Mouse (Mus musculus) adrenal gland, adult 2 months (tissue): Measurements from ENCODE around the gene Prkacb. TPM values are rescaled to one million over a fixed set of nuclear protein-coding genes. Genes with fewer than 3 reads are reported as not detected.

Experiments
- polyA plus RNA-seq: library from polyadenylated mRNA; depleted of rRNA; stranded (reverse); fragments of >200 nt; gene quantifications from 2 replicates; pipeline ENCODE4 v1.2.3, GENCODE M21; 2012; rRNA removed
- total RNA-seq, 2 experiments: library from RNA; stranded (reverse); gene quantifications; 2 replicates each; pipeline ENCODE4 v1.2.3; 2021

Prkacb gene
- total and polyA plus RNA-seq, 3 experiments = 38.8 to 124 (median 92.9) TPM

Other genes with a start within 250 kb of the Prkacb start
- gene Uox, start 242.6 kb downstream of the Prkacb start, total RNA-seq = 1 to 10 TPM in 1 of 2 experiments, not detected in 1; 3.1 TPM
- 0.06 TPM in 1 of 2 replicates, not detected in the other for gene Uox, start 242.6 kb downstream of the Prkacb start, polyA plus RNA-seq
- not detected for gene Dnase2b, start 197.4 kb downstream of the Prkacb start, total RNA-seq
- not detected in 2 replicates for gene Dnase2b, start 197.4 kb downstream of the Prkacb start, polyA plus RNA-seq
- gene 4930503B20Rik, start 161.7 kb downstream of the Prkacb start, total RNA-seq = not detected
- not detected in 2 replicates for gene 4930503B20Rik, start 161.7 kb downstream of the Prkacb start, polyA plus RNA-seq
- gene Samd13, start 127.4 kb downstream of the Prkacb start, total RNA-seq = under 1 TPM; 0.55 to 0.93 TPM
- not detected in 2 replicates for gene Samd13, start 127.4 kb downstream of the Prkacb start, polyA plus RNA-seq
- gene Ttll7, start 39.4 kb upstream of the Prkacb start, total RNA-seq = 10 to 100 TPM in 1 of 2 experiments, 1 to 10 TPM in 1; 4.3 to 12.1 TPM
- gene Ttll7, start 39.4 kb upstream of the Prkacb start, polyA plus RNA-seq = 1.7 and 1.9 TPM in 2 replicates